Mouse (Mus musculus) mouse embryonic stem cell (cell line): ENCODE data around the gene Ncam1.

Experiments used
- in situ Hi-C, 2 experiments: fragments of 300-500 bp; cut with MboI; formaldehyde crosslinking; loops; 1 replicate in 1 of 2; 3 replicates in 1 of 2; pipeline ENCODE4 v1.14.3; 2019 to 2020; ENCODE audit warnings: low sequenced_read_pairs in 2 of 2, low pct_unique_long_range_greater_than_20kb in 1 of 2, mixed read lengths in 1 of 2; ENCODE audit not compliant: unreplicated experiment in 1 of 2

Gene Ncam1

DNA sequence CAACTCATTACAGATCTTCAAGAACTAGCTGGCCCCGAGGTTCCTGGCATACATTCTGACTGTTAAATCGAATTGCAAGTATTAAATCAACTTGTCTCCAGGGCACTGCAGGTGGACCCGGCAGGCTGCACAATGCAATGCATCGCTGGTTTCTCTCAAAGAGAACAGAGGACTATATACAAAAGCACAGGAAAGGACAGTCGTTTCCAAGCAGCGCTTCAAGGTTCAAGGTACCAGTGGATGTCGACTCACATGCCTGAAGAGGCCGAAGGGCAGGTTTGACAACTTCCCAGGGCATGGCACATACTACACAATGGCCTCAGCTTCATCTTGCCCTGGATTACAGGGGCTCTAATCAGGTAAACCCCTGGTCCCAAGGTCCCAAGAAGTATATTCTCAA lies 158.6 kb downstream of the Ncam1 start:
- in situ Hi-C loops: no loop called here

DNA sequence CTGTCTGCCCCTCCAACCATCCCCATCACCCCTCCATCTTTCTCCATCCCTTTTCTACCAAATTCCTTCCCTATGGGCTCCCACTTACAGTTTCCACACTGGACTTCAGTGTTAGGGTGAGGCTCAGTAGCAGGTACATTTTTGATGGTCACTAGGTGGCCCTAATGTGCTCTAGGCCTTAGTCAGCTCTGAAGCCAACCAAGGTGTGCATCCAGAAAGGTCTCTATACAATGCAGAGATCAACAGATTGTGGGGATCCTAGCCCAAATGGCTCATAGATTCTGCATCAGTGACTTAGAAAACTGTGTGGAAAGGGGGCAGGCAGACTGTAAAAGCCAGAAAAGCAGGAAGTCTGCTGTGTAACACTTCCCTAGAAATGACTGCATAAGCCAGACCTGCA lies 160.8 kb downstream of the Ncam1 start:
- in situ Hi-C loops: no loop called here

DNA sequence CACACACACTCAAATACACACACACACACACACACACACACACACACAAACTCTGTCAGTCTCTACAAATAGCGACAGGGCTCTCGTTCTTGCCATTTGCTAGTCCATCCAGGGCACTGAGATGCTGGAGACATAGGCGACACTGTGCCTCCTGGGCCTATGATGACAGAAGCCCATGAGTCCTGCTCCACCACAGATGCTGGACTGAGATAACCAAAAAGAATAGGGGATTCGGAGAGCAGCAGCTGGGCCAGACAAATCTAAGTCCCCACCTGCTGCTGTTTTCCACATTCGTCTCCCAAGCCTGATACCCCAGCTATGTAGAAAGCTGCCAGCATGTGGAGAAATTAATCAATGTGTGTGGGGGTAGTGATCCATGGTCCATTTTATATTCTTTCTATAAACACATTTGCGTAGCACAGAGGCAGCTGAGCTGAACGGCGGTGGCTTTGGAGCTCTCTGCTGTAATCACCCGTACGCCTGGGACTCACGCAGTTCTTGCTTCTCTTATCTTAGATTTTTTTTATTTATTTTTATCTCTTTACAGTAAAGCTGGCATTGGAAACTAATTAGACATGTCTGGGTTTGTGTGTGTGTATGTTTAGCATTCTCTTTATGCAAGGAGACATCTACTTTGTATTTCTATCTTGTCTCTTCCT lies 162.9 kb downstream of the Ncam1 start:
- in situ Hi-C loops: no loop called here

DNA sequence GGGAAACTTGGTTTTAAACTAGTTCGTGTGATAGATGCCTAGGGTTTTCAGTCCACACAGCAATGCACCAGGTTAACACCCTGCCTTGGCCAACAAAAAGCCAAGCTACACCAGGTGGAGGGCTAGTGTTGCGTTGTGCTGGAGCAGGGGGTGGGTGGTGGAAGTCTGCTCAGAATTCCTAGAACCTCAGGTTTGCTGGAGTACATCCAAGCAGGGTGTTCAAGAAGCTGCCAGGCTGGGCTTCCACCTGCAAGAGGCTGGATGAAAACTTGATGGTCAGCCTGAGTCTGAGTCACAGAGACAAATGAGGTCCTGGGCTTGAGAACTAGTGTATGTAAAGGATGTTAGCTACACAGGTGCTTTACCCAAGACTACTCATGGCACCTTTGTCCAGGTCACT lies 166.1 kb downstream of the Ncam1 start:
- in situ Hi-C loops: no loop called here

DNA sequence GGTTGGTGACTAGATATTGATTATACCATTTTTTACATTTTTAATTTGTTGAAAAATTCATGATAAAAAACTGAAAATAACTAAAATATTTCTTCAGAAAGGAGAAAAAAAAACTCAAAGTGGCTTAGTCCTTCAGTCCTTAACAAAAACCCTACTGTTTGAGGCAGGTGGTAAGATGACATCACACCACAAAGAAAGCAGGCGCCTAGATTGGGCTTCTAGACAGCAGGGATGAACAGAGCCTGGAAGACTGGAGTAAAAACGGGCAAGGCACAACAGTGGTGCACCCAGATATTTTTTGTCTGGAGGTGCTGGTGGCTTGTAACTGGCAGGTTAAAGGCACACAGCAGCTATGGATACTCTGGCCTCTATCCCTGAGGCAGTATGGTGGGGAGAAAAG lies 168.4 kb downstream of the Ncam1 start:
- in situ Hi-C loops: no loop called here

DNA sequence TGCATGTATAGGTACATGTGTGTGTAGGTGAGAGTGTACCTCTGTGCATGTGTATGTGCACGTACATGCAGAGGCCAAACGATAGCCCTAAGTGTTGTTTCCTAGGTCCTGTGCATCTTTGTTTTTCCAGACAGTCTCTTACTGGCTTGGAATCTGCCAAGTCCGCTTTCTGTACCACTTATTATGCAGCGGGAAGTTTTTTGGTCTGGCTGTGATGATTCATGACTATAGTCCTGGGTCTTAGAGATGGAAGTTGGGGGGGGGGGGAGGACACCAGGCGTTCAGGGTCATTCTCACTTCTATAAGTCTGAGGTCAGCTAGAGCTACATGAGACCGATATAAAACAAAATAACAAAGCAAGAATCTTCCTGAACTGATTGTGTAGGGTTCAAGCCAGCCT lies 173.8 kb downstream of the Ncam1 start:
- in situ Hi-C loops: no loop called here

DNA sequence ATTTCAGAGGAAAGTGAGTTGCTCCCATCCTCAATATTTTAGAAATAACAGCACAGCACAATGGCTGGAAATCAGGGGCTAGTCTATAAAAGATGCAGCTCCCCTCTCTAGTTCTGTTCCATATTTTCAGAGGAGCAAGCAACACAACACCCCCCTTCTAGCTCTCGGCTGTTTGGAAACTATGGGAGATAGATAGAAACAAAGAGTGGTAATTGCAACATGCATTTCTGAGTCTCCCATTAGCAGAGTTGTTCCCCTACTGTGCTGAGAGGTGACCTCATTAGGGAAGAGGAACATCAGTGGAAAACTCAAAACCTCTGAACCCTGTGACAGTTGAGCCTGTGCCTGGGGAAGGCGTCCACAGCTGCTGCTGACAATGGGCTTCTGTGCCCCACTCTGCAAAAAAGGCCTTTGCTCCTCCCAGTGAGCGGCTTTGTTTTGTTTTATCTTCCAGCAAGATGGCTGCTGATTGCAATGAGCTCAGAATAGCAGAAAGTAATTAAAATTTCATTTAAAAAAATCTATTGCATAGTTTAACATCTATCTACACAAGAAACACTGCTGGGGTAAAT lies 174.7 kb downstream of the Ncam1 start:
- in situ Hi-C loops: no loop called here

DNA sequence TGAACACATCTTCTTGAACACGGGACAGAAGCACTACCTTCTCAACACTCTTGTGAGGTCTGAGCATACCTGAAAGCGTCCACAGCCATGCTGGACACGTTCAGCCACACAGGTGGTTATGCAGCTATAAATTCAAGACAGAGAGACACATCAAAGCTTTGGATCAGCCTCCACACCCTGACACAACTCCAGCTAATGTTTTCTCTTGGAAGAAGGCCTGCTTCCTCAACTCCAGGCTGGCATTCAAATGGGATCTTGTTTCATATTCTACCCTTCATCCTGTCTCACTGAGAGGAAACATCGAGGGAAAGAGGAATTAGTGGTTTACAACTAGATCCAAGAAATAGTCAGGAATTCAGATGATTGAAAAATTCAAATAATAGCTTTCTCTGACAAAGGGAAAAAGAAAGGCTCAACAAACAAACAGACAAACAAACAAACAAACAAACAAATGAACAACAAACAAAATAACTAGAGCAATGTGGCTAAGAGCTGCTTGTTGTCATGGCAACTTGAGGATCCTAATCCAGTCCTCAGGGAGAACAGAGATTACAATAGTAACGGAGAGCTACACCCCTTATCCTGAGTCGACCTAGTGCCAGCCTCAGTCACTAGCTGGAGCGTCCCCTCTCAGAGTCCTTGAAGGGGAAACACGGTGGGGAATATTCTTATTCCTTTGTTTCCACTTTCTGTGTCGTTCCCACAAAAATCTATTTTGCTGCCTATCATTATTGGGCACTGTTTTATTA lies 175.6 kb downstream of the Ncam1 start:
- in situ Hi-C loops: no loop called here

DNA sequence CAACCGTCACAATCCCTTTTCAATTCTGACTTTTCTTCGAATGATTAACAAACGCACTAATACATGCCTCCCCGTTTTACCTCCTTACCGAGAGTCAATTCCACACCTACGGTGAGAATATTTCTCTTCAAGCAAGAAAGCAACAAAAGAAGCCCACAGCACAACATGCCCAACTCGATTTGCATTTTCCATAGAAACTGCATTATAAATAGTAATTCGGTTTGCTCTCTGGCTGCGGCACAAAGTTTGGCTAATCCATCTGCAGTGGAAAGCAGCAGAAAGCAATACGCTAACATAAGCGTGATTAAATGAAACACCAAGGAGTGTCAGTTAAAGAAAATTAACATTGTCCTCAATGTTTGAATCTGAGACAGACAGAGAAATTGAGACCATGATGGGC lies 177.0 kb downstream of the Ncam1 start:
- in situ Hi-C loops: no loop called here

DNA sequence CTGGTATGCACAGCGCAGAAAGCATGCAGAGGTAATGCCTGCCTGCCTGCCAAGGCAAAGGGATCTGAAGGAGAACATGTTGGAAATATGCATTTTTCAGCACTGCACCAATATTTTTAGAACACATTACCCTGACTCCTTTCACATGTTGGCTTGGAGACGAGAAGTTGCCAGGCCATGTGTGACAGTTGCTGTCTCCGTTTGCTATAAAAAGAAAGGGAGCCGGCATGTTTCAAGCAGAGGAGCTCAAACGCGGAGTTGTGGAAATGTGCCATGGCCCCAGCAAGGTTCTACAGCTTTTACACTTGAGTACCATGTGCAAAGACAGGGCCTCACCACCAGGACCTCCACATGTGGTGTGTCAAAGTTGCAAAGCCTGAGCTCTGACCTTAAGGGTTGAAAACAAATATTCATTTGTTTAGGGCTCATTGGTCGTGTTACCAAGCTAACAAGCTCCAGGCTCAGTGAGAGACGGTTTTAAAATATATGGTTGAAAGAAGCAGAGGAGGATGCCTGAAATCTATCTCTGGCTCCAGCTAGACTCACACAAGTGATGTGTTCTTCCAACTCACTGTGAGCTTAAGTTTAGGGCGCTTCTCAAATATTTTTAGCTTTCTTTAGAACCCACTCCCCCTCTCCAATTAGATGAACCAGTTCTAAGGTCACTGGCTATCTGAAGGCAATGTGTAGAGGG lies 179.9 kb downstream of the Ncam1 start:
- in situ Hi-C loops: no loop called here

DNA sequence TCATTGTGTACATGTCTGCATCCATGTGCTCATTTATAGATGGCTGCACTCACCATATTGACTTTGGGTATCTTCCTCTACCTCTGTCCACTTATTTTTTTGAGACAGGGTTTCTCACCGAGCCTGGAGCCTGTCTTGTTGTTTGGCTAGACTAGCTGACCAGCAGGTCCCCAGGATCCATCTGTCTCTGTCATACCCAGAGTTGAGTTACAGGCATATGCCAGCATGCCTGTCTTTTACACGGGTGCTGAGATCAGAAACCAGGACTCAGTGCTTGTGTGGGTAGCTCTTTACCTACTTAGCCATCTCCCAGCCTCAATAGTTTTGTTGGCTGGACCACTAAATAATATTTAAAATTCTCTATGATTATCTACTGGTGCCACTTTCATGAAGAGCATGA lies 180.5 kb downstream of the Ncam1 start:
- in situ Hi-C loops: no loop called here

DNA sequence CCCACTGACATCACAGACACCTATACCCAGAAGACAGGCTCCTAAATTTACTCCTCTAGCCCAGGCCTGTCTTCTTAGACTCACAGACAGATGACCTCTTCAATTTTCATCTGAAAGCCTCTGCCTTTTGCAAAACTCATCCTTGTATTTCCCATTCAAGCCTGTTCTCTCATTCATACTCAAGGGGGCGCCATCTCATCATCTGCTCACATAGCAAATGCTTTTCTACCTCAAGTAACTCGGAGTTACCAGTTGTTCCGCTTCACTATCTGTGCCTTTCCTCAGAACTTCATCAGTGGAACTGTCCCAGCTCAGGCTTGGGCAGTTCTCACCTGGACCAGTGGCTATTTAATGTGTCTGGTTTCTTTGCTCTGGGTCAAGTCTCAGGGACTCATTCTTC lies 181.5 kb downstream of the Ncam1 start:
- in situ Hi-C loops: no loop called here

DNA sequence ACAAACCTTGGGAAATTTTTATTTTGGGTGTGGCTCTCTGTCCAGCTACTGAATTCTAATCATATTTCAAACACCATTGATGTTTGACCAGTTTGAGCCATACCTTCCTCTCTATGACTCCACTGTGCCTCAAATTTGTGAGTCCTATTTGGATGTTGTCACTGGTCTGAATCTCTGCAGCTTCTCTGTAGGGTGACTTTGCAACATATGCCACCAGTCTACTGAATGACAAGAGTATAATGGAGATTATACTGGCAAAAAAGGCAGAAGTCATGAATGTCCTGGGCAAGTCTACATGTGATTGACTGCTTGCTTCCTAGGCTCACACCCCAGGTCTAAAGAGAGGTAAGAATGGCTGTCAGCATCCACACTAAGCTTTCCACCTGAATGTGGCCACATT lies 186.3 kb downstream of the Ncam1 start:
- in situ Hi-C loops: no loop called here

DNA sequence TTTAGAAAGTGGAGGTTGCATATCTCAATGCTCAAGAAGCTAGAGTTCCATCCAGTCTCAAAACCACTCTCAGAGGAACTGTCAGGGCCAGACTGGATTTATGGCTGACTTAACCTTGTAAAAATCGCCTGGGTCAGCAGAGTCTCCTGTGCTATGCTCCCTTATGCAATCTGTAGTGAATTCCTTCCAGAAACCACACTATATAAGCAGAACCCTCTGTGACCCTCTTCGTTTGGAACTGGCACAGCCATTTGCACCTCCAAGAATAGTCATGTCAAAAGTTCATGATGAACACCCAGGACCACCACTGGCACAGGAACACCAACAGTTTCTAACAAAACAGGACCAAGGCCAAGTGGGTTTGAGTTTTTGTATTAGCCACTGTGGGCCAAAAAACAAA lies 190.5 kb downstream of the Ncam1 start:
- in situ Hi-C loops: no loop called here

DNA sequence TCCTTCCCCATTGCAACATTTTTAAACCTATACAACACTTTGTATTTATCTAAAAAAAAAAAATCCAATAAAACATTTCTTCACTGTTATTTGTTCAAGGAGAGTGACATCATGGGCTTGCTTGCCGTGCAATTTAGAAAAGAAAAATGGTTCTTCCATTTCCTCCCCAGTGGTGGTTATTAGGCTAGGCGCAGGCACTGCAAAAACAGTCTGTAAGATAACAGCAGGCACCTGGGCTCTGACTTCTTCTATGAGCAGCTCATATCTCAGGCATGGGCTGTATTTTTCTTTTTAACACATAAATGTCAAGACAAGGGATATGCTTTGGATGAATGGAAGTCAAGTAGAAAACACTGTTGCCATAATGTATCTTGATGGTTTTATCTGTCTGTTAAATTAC lies 192.0 kb downstream of the Ncam1 start:
- in situ Hi-C loops: no loop called here

DNA sequence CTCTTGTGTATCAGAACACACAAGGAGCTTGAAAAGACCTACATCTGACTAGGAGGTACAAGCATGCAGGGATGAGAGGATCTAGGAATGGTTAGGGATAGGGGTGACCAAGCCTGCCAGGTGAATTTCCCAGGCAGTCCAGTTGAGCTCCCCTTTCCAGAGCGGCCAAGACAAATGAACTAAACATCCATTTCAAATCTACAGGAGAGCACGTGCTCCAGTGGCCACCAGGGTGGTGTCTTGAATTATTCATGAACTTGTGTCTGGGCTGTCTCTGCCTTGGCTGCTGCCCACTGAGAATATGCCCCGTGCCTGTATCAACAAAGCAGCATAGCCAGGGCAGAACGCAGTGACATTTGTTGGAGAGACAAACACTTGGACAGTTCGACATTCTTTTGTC lies 192.4 kb downstream of the Ncam1 start:
- in situ Hi-C loops: no loop called here

DNA sequence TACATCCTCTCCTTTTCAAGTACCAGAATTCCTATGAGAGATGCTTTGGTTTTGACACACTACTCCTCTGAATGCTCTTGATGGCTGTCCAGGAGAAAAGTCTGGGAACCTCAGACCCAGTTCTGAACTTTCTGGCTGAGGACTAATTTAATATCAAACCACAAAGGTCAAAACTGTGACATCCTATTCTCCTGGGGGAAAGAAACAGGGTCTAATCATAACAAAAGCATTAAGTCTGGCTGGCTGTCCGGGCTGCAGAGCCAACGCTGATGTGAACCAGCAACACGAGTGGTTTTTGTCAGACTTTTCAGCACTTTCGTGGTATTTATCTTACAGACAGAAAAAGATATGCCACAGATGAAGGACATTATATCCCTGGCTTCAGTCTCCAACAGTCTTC lies 192.9 kb downstream of the Ncam1 start:
- in situ Hi-C loops: no loop called here

DNA sequence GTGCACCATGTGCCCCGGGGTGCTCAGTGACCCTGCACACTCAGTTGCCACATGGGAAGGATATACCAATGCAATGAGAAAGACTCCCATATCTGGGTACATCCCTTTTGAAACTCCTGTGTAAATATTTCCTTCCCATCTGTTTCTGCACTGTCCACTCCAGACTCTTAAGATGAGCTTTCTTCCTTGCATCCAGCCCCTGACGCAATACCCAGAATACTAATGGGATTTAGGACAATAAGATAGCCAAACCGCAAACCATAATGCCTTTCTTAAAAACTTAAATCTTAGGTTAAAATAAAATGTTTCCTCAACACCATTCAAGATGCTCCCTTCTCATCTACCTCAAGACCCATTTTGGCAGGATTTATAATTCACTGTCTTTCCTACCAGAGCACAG lies 193.4 kb downstream of the Ncam1 start:
- in situ Hi-C loops: no loop called here

DNA sequence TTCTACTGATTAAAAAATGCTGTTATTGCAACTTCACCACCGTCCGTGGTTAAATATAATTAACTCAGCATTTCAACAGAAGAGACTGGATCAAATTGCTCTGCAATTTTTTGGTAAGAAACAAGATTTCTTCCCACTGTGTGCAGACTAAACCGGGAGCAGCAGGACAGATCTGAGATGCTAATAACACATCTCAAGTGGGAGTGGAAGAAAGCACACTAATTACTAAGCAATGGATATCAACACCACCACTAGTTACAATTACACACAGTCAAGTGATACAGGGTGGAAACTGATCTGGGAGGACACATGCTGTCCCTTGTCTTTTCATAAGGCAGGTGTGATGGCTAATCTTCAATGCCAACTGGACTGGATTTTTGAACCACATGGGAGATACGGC lies 197.5 kb downstream of the Ncam1 start:
- in situ Hi-C loops: no loop called here
